Mouse (Mus musculus) limb, embryonic 14.5 days (tissue): Measurements from ENCODE around the gene Igdcc4. TPM values are rescaled to one million over a fixed set of nuclear protein-coding genes. Genes with fewer than 3 reads are reported as not detected.
A peak's percentile ranks its signal among the peaks of the same experiment; 100 is the strongest.

ENCODE experiments used
- ATAC-seq: fragments of 200-750 bp; cut with Nextera tagmentation; 2 replicates; pipeline ENCODE4 v1.8.0; 2017; ENCODE audit warnings: low read depth, moderate number of reproducible peaks, moderate TSS enrichment; ENCODE audit not compliant: low FRiP score
- DNase-seq: peaks from one replicate; pipeline ENCODE4 v3.0.0-alpha.2; 2015; ENCODE audit warnings: low spot score
- H3K27ac ChIP-seq: fragments of 300-500 bp; sonication (generic); replicated peaks from 2 replicates; pipeline ENCODE4 v1.5.1; 2014; ENCODE audit warnings: low read depth, mild to moderate bottlenecking, low read length, moderate library complexity, mixed read lengths
- H3K27me3 ChIP-seq: fragments of 300-500 bp; sonication (generic); 2 replicates; pipeline ENCODE4 v1.6.1; 2014; ENCODE audit warnings: low read length, mixed read lengths; ENCODE audit not compliant: control insufficient read depth, insufficient read depth
- H3K36me3 ChIP-seq: fragments of 300-500 bp; sonication (generic); 2 replicates; pipeline ENCODE4 v1.6.1; 2014; ENCODE audit warnings: mild to moderate bottlenecking, low read length, moderate library complexity, mixed read lengths; ENCODE audit not compliant: control insufficient read depth, insufficient read depth
- H3K4me1 ChIP-seq: fragments of 300-500 bp; sonication (generic); 2 replicates; pipeline ENCODE4 v1.6.1; 2014; ENCODE audit warnings: antibody characterized with exemption, low read length, mixed read lengths; ENCODE audit not compliant: control insufficient read depth, insufficient read depth
- H3K4me2 ChIP-seq: fragments of 300-500 bp; sonication (generic); replicated peaks from 2 replicates; pipeline ENCODE4 v1.6.1; 2014; ENCODE audit warnings: low read depth, mild to moderate bottlenecking, low read length, moderate library complexity; ENCODE audit not compliant: severe bottlenecking
- H3K4me3 ChIP-seq: fragments of 300-500 bp; sonication (generic); replicated peaks from 2 replicates; pipeline ENCODE4 v1.5.1; 2014; ENCODE audit warnings: low read length
- H3K9ac ChIP-seq: fragments of 300-500 bp; sonication (generic); 2 replicates; pipeline ENCODE4 v1.6.1; 2014; ENCODE audit warnings: mild to moderate bottlenecking, low read depth, low read length, moderate library complexity; ENCODE audit not compliant: severe bottlenecking
- H3K9me3 ChIP-seq: fragments of 300-500 bp; sonication (generic); 2 replicates; pipeline ENCODE4 v1.6.1; 2016; ENCODE audit warnings: low read length; ENCODE audit not compliant: control insufficient read depth
- POLR2A ChIP-seq: fragments of 200-500 bp; IDR thresholded peaks from 2 replicates; pipeline ENCODE4 v1.8.0; 2012; ENCODE audit warnings: inconsistent platforms, mild to moderate bottlenecking, moderate library complexity, borderline replicate concordance; ENCODE audit not compliant: insufficient read depth, insufficient read length; ENCODE audit errors: extremely low read depth
- WGBS: fragments of 180-500 bp; shearing (Covaris S2); extraction: QIAGEN DNeasy Blood & Tissue Kit; methylation state at CpG from one replicate; pipeline ENCODE4 v1.1.7; 2014; 5-methylcytosine and 5-hydroxymethylcytosine counted together
- polyA plus RNA-seq, 2 experiments: library from polyadenylated mRNA; depleted of rRNA in 1 of 2; stranded (reverse) in 1 of 2; unstranded in 1 of 2; fragments of >200 nt; fragmentation: Nextera tagmentation in 1 of 2; extraction: Ambion mirVana in 1 of 2; gene quantifications; 2 replicates each; pipeline versions ENCODE4 v1.2.1 to v1.2.3; 2012 to 2014

Gene Igdcc4
- polyA plus RNA-seq, 2 experiments: 47.5 to 71.0 TPM

DNA sequence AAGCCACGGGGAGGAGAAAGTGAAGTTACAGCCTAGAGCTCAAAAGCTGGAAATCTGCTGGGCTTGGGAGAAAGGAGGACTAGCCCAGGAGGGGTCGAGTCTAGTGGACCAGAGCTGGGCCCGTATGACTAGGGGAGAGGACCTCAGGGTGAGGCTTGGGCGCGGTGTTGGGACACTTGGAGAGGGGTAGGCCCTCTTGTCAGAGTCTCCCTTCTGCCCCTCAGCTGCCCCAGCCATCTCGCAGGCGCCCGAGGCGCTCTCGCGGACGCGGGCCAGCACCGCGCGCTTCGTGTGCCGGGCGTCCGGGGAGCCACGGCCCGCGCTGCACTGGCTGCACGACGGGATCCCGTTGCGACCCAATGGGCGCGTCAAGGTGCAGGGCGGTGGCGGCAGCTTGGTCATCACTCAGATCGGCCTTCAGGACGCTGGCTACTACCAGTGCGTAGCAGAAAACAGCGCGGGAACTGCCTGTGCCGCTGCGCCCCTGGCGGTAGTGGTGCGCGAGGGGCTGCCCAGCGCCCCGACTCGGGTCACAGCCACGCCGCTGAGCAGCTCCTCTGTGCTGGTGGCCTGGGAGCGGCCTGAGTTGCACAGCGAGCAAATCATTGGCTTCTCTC is 22.4 kb downstream of the Igdcc4 start:
- peak overlapping the region; percentile 58 for H3K9ac ChIP-seq
- peak; percentile 63 for DNase-seq
- H3K27me3 ChIP-seq: no peaks in the 10 kb centered on the region
- peak overlapping the region; percentile 86 for H3K4me2 ChIP-seq
- H3K36me3 ChIP-seq: peaks cover 48% of the 10 kb centered on the region
- 3% methylated on average over 48 of the region's 48 CpGs for WGBS
- TF ChIP-seq POLR2A: no peak
- H3K9me3 ChIP-seq: no peaks in the 10 kb centered on the region
- peak; percentile 64; the same call in 1 of the 2 replicates for ATAC-seq
- peak overlapping the region; percentile 39 for H3K4me3 ChIP-seq
- H3K4me1 ChIP-seq: peaks cover 4% of the 10 kb centered on the region; the same call in 1 of the 2 replicates
- H3K27ac ChIP-seq: no peak overlapping the region

DNA sequence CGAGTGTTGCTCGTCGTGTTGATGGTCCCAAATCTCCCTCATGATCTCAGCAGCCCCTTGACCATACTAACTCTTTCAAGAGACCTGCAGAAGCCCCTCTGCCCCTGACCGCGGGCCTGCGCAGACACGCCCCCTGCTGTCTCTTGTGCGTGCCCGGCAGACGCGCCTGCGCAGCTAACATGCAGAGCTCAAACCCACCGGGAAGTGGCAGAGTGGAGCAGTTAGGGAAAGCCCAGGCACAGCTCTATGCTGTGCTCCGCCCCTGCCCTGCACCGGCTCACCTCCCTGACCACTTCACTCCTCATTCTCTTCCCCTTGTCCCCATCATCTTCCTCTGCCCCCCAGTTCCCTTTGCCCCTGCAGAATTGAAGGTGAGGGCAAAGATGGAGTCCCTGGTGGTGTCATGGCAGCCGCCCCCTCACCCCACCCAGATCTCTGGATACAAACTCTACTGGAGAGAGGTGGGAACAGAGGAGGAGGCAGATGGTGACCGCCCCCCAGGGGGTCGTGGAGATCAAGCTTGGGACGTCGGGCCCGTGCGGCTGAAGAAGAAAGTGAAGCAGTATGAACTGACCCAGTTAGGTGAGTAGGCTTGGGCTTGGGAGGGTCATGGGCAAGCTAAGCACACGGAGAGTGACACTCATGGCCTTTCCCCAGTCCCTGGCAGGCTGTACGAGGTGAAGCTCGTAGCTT is 27.0 kb downstream of the Igdcc4 start:
- peaks cover 53% of the 10 kb centered on the region for H3K36me3 ChIP-seq
- H3K9me3 ChIP-seq: no peaks in the 10 kb centered on the region
- 12% methylated on average over 25 of the region's 25 CpGs for WGBS
- no peak for TF ChIP-seq POLR2A
- no peak overlapping the region for H3K9ac ChIP-seq
- ATAC-seq (0 out of 2 replicates have a peak, but pooled peaks have one; percentile 20), DNase-seq (no peak)
- peaks cover 4% of the 10 kb centered on the region; the same call in 1 of the 2 replicates for H3K4me1 ChIP-seq
- peak overlapping the region; percentile 4; the same call in 1 of the 2 replicates for H3K4me2 ChIP-seq
- H3K27ac ChIP-seq: no peak overlapping the region
- H3K4me3 ChIP-seq: no peak overlapping the region
- H3K27me3 ChIP-seq: no peaks in the 10 kb centered on the region

DNA sequence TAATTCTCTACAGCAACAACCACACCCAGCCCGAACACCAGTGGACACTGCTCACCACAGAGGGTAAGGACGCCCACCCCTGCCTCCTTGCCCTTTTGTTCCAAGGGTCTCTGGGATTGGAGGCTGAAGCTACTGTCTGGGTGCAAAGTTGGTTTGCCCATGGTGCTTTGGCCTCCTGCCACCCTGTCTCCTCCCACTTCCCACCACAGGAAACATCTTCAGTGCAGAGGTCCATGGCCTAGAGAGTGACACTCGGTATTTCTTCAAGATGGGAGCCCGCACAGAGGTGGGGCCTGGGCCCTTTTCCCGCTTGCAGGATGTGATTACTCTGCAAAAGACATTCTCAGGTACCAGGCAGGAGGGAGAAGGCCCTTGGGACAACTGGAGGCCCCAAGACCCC is 30.4 kb downstream of the Igdcc4 start:
- no peak overlapping the region for H3K4me3 ChIP-seq
- ATAC-seq: no peak
- no peak for TF ChIP-seq POLR2A
- 80% methylated on average over 5 of the region's 5 CpGs for WGBS
- no peak for DNase-seq
- H3K4me2 ChIP-seq: no peak overlapping the region
- no peaks in the 10 kb centered on the region for H3K27me3 ChIP-seq
- no peaks in the 10 kb centered on the region for H3K9me3 ChIP-seq
- no peak overlapping the region for H3K9ac ChIP-seq
- H3K27ac ChIP-seq: no peak overlapping the region
- H3K4me1 ChIP-seq: no peaks in the 10 kb centered on the region
- peaks cover 43% of the 10 kb centered on the region for H3K36me3 ChIP-seq

DNA sequence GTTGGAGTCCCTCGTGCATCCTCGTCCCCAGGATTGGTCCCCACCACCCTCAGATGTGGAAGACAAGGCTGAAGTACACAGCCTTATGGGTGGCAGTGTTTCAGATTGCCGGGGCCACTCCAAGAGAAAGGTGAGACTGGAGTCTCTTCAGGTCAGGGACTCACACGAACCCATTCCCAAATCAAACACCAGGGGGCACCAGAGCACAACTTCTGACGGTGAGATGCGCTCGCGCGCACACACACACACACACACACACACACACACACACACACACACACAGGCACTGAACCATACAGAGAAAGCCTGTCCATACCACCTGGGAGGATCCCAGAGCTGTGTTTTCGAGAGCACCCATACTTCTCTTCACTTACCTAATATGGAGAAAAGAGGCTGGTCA is 32.5 kb downstream of the Igdcc4 start:
- Histone ChIP-seq H3K4me3 (no peak overlapping the region), H3K4me1 (no peaks in the 10 kb centered on the region), H3K9me3 (no peaks in the 10 kb centered on the region), H3K9ac (no peak overlapping the region), H3K27me3 (no peaks in the 10 kb centered on the region), H3K36me3 (peaks cover 39% of the 10 kb centered on the region), H3K4me2 (no peak overlapping the region), H3K27ac (no peak overlapping the region)
- WGBS: 4% methylated on average over 10 of the region's 10 CpGs
- DNase-seq (peak; percentile 76), ATAC-seq (no peak; the same call in 1 of the 2 replicates)
- no peak for TF ChIP-seq POLR2A

DNA sequence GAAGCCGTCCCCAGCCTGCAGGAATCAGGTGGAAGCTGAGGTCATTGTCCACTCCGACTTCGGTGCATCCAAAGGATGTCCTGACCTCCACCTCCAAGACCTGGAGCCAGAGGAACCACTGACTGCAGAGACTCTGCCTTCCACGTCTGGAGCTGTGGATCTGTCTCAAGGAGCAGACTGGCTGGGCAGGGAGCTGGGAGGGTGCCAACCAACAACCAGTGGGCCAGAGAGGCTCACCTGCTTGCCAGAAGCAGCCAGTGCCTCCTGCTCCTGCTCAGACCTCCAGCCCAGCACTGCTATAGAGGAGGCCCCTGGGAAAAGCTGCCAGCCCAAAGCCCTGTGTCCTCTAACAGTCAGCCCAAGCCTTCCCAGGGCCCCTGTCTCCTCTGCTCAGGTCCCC is 33.8 kb downstream of the Igdcc4 start:
- Histone ChIP-seq H3K9me3 (no peaks in the 10 kb centered on the region), H3K27me3 (peaks cover 7% of the 10 kb centered on the region), H3K4me1 (no peaks in the 10 kb centered on the region), H3K27ac (no peak overlapping the region), H3K4me2 (no peak overlapping the region), H3K4me3 (no peak overlapping the region), H3K9ac (no peak overlapping the region), H3K36me3 (peaks cover 28% of the 10 kb centered on the region)
- ATAC-seq (no peak), DNase-seq (no peak)
- WGBS: 85% methylated on average over 4 of the region's 4 CpGs
- no peak for TF ChIP-seq POLR2A
